Mouse (Mus musculus) mouse embryonic stem cell (cell line): ENCODE measurements around the gene Aco1.

Experiments used
- in situ Hi-C, 2 experiments: fragments of 300-500 bp; cut with MboI; formaldehyde crosslinking; loops; 1 replicate in 1 of 2; 3 replicates in 1 of 2; pipeline ENCODE4 v1.14.3; 2019 to 2020; ENCODE audit warnings: low sequenced_read_pairs in 2 of 2, low pct_unique_long_range_greater_than_20kb in 1 of 2, mixed read lengths in 1 of 2; ENCODE audit not compliant: unreplicated experiment in 1 of 2

The Aco1 gene

DNA sequence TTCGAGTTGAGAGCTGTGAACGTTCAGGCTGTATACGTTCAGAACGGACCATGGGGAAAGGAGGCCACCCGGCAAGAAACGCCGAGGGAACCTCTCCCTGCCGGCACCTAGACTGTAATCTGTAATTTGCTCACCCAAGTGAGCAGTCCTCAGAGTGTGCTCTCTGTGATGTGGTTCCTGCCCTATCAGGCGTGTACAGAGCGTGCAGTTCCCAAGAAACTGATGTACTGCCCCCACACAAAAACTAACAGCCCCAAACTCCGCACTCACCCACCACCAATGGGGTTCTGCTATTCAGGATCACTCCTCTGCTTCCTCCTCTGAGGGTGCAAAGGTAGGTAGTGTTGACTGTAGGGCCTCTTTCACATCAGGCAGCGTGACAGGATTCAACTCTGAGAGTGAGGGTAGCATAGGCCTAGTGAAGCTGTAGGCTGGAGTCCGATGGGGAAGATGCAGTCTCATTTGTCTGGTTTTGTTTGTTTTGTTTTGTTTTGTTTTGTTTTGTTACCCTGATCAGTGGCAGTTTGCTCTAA, 12.7 kb downstream of the Aco1 start:
- in situ Hi-C loops, result no loop called here

DNA sequence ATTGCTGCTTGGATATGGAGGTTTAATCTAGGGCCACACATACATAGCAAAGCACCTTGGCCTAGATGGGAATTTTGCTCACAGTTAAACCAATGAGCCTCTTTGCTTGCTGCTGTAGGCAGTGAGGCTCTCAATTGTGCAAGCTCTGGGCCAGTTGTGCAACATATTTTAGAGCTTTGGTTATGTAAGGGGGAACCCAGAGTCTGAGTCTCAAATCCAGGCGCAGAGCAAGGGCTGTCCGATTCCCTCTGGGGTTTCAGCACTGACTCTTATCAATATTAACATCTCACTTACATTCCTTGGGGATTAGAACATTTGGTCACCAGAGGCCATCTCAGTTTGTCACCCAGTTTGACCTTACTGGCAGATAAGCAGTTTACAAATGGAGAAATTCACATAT, 13.3 kb downstream of the Aco1 start:
- in situ Hi-C loops, result no loop called here

DNA sequence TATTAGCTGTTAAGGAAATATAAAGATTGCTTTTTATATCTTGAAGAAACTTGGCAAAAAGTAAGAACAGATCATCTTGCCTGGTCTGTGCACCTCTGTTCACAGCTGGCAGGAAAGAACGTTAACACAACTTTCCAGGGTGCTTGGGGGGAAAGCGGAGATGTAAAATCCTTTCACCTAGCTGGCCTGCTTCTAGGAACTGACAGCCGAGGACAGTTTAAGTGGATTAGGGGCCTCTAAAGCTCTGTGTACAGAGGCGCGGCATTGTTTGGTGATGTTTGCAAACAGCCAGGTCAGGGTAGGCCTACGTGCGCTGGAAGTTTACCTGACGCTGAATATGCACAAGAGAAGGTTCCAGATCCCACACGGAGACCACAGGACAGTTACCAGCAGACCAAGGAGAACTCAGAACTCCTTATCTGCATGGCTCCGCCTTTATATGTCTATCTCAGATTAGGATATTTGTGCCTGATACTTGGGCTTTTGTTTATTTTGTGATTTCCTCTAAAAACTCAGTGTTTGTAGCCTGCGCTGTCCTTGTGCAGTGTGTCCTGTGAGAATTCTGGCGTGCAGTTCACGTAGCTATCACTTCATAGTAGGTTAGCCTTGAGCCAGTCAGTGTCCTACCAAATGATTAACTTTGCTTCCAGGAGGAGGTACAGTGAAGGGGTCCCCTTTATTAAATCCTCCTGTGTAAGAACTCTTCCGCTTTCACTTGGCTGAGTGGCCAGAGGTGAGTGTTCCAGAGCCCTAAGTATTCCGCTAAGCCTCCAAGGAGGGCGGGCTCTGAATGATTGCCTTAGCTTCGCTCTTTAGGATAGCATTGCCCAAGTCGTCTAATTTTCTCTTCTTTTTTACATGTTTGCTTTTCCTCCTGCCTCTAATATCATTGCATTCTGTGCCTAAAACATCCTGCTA, 14.0 kb downstream of the Aco1 start:
- in situ Hi-C loops, result no loop called here

DNA sequence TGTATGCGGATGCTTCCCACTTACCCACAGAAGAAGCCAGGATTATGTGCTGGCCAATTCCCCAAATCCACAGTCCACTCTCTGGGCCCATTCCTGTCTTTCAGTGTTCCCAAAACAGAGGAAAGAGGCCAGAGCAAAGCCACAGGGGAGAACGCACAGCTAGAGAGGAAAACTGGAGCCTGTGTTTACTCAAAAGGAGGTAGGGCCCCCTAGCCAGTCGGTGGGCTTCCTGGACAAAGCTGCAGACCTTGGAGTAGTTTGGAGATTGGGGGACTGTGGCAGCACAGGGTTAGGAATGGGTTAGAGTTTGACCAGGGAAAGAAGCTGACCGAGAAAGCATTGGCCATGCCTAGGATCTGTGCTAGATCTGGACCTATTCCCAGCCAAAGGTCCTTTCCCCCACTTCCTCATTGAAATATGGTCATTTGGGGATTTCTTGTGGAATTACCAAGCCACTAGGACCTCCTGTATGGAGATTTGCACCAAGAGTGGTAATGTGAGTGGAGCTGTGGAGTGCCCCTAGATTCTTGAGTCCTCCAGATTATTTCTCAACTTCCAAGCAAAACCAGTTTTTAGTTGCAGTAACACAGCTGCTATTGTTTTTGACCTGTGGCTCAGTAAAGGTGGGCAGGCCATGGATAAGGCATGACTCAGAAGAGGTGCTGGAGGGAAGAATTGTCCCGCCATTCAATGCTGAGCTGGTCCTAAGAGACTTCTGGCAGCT, 14.8 kb downstream of the Aco1 start:
- in situ Hi-C loops, result no loop called here

DNA sequence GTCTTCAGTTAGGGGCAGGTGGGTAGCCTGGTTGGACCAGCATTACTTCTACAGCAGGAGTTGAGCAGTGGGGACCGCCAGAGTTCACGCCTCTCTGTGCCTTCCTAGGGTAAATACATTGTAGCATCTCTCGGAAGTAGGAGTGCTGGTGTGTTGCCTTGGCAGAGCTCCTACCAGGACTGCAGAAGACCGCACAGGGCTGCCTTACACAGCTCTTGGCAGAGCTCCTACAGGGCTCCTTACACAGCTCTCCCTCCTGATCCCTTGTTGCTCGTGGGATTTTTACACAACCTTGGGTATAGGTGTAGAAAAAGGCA, 15.3 kb downstream of the Aco1 start:
- in situ Hi-C loops, result no loop called here

DNA sequence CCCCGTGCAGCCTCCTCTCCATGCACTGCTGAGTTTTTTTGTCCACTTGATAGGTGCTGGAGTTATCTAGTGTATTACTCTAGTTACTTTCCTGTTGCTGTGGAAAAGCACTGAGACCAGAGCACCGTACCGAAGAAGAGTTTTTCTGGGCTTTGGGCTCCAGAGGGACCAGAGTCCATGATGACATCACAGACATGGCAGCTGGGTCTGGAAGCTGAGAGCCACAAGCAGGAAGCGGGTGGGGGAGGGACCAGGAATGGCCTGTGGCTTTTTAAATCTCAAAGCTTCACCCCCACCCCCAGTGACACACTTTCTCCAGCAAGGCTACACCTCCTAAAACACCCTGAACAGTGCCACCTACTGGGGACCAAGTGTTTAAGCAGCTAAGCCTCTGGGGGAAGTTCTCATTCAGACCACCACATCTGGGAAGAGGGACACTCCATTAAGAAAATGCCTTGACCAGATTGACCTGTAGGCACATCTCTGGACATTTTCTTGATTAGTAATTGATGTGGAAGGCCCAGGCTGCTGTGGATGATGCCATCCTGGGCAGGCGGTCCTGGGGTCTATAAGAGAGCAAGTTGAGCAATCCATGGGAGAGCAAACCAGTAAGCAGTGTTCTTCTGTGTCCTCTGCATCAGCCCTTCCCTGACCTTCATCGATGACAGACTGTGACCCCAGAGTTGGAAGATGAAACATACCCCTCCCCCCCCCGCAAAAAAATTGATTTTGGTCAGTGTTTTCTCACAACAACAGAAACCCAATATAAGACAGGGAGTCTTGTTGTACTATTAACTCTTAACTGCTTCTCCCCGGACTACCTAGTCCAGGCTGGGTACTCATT, 17.9 kb downstream of the Aco1 start:
- in situ Hi-C loops, result no loop called here

DNA sequence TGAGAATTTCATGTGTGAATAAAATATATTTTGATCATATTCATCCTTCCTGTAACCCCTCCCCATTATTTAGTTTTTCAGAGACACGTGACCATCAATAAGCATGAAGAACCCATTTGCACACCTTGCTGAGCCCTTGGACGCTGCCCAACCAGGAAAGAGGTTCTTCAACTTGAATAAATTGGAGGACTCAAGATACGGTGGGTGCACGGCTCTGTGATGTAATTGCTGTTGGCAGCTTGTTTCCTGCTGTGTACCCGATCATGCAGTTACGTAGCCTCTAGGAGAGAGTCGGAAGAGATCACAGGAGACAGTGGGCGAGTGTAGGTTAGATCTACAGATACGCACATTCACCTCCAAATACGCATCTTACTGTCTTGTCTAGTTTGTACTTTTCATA, 20.8 kb downstream of the Aco1 start:
- in situ Hi-C loops, result no loop called here

GRCm38 (mm10) chr4:40171477-40171876, 28.6 kb downstream of the Aco1 start:
- in situ Hi-C loops, result no loop called here

GRCm38 (mm10) chr4:40172336-40172735, 29.5 kb downstream of the Aco1 start:
- in situ Hi-C loops, result no loop called here

- in situ Hi-C loops, result no loop called here
Observed at GRCm38 (mm10) chr4:40174321-40174720, 31.4 kb downstream of the Aco1 start.

DNA sequence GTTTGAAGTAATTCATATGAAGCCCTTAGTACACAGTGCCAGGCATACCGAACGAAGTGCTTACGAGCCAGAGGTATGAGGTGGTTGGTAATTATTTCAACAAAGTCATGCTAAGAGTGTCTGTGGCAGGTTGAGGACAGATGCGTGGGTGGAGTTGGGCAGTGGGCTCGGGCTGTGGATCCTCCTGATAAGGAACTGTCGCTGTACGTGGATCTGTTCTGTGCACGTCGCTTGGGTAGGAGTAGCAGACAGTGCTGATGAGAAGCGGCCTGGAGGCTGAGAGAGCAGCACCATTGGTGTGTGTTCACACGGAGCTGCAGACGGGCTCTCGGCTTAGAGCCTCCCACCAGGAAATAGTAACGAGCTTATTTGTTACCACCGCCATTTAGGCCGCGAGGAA, 35.7 kb downstream of the Aco1 start:
- in situ Hi-C loops, result no loop called here

- in situ Hi-C loops, result no loop called here
Observed at GRCm38 (mm10) chr4:40180046-40180445, 37.2 kb downstream of the Aco1 start.

DNA sequence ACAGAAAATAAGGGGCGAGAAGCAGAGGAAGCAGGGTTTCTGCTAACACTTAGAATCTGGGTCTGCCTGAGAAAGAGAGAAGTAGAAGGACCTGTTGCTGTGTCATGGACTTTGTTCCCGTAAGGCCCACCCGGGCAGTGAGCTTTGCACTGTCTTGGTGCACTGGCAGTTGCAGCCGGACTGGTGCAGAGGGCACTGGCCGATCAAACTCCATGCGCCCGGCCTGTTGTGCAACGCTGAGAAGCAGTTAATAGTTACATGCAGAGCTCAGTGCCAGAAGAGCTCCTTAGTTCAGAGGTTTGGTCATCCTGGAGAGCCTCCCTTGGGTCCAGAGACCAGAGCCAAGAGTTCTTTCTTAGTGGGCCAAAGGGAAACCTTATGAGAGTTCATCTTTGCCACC, 38.8 kb downstream of the Aco1 start:
- in situ Hi-C loops, result no loop called here

- in situ Hi-C loops, result no loop called here
Observed at GRCm38 (mm10) chr4:40182651-40183320, 39.9 kb downstream of the Aco1 start.

- in situ Hi-C loops, result no loop called here
Observed at GRCm38 (mm10) chr4:40183781-40184180, 40.9 kb downstream of the Aco1 start.

- in situ Hi-C loops, result no loop called here
Observed at GRCm38 (mm10) chr4:40184470-40184869, 41.6 kb downstream of the Aco1 start.

DNA sequence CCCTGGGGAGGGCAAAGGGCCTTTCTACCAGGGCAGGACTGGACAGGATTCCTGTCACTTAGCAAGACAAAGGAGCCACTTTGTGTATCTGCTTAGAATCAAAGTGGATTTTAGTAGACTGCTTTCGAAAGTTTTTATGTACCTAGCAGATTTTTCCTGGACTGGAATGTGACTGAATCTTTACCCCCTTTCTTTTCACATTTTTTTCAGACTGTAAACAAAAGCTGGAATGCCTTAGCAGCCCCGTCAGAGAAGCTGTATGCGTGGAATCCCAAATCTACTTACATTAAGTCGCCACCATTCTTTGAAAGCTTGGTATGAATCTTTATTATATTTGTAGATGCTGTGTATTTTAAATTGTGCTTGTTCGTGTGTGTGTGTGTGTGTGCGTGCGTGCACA, 45.1 kb downstream of the Aco1 start:
- in situ Hi-C loops, result no loop called here

- in situ Hi-C loops, result no loop called here
Observed at GRCm38 (mm10) chr4:40192246-40192645, 49.4 kb downstream of the Aco1 start.
